Mouse (Mus musculus) small intestine, adult 2 months (tissue): ENCODE results near the gene Luc7l3. TPM values are rescaled to one million over a fixed set of nuclear protein-coding genes. Genes with fewer than 3 reads are reported as not detected.
A peak's percentile ranks its signal among the peaks of the same experiment; 100 is the strongest.
"Not testable (repeated sequence)": the region's sequence is repeated elsewhere in the genome, so short reads cannot be mapped to it uniquely, and the experiment has no call there.

ENCODE experiments used
- H3K27ac ChIP-seq: fragments of 200-500 bp; 2 replicates; pipeline ENCODE4 v1.5.1; 2012; ENCODE audit warnings: low read depth, low read length, control low read depth, inconsistent platforms; ENCODE audit not compliant: insufficient read depth
- H3K27me3 ChIP-seq: fragments of 200-500 bp; 2 replicates; pipeline ENCODE4 v1.6.1; 2012; ENCODE audit warnings: mild to moderate bottlenecking, moderate library complexity, low read length, inconsistent platforms; ENCODE audit not compliant: control insufficient read depth, insufficient read depth
- H3K36me3 ChIP-seq: fragments of 200-500 bp; 2 replicates; pipeline ENCODE4 v1.6.1; 2012; ENCODE audit warnings: mild to moderate bottlenecking, low read length, control low read depth, inconsistent platforms; ENCODE audit not compliant: control insufficient read depth, insufficient read depth
- H3K4me1 ChIP-seq: fragments of 200-500 bp; 2 replicates; pipeline ENCODE4 v1.6.1; 2012; ENCODE audit warnings: low read length, inconsistent platforms, mixed read lengths; ENCODE audit not compliant: control insufficient read depth, insufficient read depth, insufficient read length
- H3K4me3 ChIP-seq: fragments of 200-500 bp; 2 replicates; pipeline ENCODE4 v1.5.1; 2012; ENCODE audit warnings: low read depth, mild to moderate bottlenecking, control low read depth, inconsistent platforms, low read length, moderate library complexity
- CTCF ChIP-seq: fragments of 200-500 bp; IDR thresholded peaks from 2 replicates; pipeline ENCODE4 v1.5.1; 2012; ENCODE audit warnings: low read depth, mild to moderate bottlenecking, control low read depth, inconsistent platforms, low read length, moderate library complexity, mixed read lengths; ENCODE audit not compliant: insufficient replicate concordance, insufficient read length; ENCODE audit errors: extremely low read depth
- POLR2A ChIP-seq: fragments of 200-500 bp; IDR thresholded peaks from 2 replicates; pipeline ENCODE4 v1.6.1; 2012; ENCODE audit warnings: low read depth, mild to moderate bottlenecking, control low read depth, inconsistent platforms, low read length, moderate library complexity
- WGBS: fragments of 180-500 bp; shearing (Covaris S2); methylation state at CpG from one replicate; pipeline ENCODE4 v1.1.7; 2018; 5-methylcytosine and 5-hydroxymethylcytosine counted together
- polyA plus RNA-seq: library from polyadenylated mRNA; depleted of rRNA; stranded (reverse); fragments of >200 nt; gene quantifications from 2 replicates; pipeline ENCODE4 v1.2.3, GENCODE M21; 2012

The Luc7l3 gene
- polyA plus RNA-seq, 1 experiment: 1.4 TPM

GRCm38 (mm10) chr11:94271015-94271414 is 50.8 kb downstream of the Luc7l3 start:
- Histone ChIP-seq H3K27me3 (no peaks in the 10 kb centered on the region), H3K4me3 (no peak overlapping the region), H3K4me1 (peaks cover 17% of the 10 kb centered on the region; the same call in 1 of the 2 replicates), H3K36me3 (no peaks in the 10 kb centered on the region), H3K27ac (no peak overlapping the region)
- no peak for TF ChIP-seq POLR2A
- no peak for TF ChIP-seq CTCF
- 88% methylated on average over 2 of the region's 2 CpGs for WGBS

- no peak overlapping the region for H3K27ac ChIP-seq
- H3K4me1 ChIP-seq: peaks cover 15% of the 10 kb centered on the region; the same call in 1 of the 2 replicates
- H3K4me3 ChIP-seq: no peak overlapping the region
- no peaks in the 10 kb centered on the region for H3K36me3 ChIP-seq
- no peak for TF ChIP-seq POLR2A
- no peak for TF ChIP-seq CTCF
- 91% methylated on average over 7 of the region's 7 CpGs for WGBS
- no peaks in the 10 kb centered on the region for H3K27me3 ChIP-seq
These were observed 51.9 kb downstream of the Luc7l3 start for GRCm38 (mm10) chr11:94269906-94270305.

GRCm38 (mm10) chr11:94268761-94269160 is 53.0 kb downstream of the Luc7l3 start:
- Histone ChIP-seq H3K36me3 (no peaks in the 10 kb centered on the region), H3K4me1 (peaks cover 9% of the 10 kb centered on the region; the same call in 1 of the 2 replicates), H3K27me3 (no peaks in the 10 kb centered on the region), H3K4me3 (no peak overlapping the region), H3K27ac (no peak overlapping the region)
- TF ChIP-seq CTCF (no peak), POLR2A (no peak)

- H3K4me3 ChIP-seq, H3K27ac ChIP-seq, H3K27me3 ChIP-seq, H3K36me3 ChIP-seq, H3K4me1 ChIP-seq: not testable (repeated sequence)
- 77% methylated on average over 3 of the region's 3 CpGs for WGBS
These were observed 55.6 kb downstream of the Luc7l3 start for GRCm38 (mm10) chr11:94266155-94266554.

GRCm38 (mm10) chr11:94265134-94265785 is 56.5 kb downstream of the Luc7l3 start:
- Histone ChIP-seq H3K4me1 (no peaks in the 10 kb centered on the region), H3K36me3 (no peaks in the 10 kb centered on the region), H3K27ac (no peak overlapping the region), H3K27me3 (no peaks in the 10 kb centered on the region), H3K4me3 (peak overlapping the region; percentile 25; the same call in 1 of the 2 replicates)
- TF ChIP-seq CTCF: peak; percentile 50; the same call in 1 of the 2 replicates
- no peak for TF ChIP-seq POLR2A
- WGBS: 5% methylated on average over 18 of the region's 18 CpGs

- 75% methylated on average over 6 of the region's 6 CpGs for WGBS
These were observed 60.0 kb downstream of the Luc7l3 start for GRCm38 (mm10) chr11:94261585-94262370.

GRCm38 (mm10) chr11:94259814-94260213 is 62.0 kb downstream of the Luc7l3 start:
- 71% methylated on average over 4 of the region's 4 CpGs for WGBS
- no peaks in the 10 kb centered on the region for H3K36me3 ChIP-seq
- H3K27me3 ChIP-seq: no peaks in the 10 kb centered on the region
- no peak overlapping the region for H3K27ac ChIP-seq
- peaks cover 6% of the 10 kb centered on the region; the same call in 1 of the 2 replicates for H3K4me1 ChIP-seq
- TF ChIP-seq POLR2A (no peak), CTCF (no peak)
- H3K4me3 ChIP-seq: no peak overlapping the region

More at GRCm38 (mm10) chr11:94261585-94262370, 60.0 kb downstream of the Luc7l3 start:
- Histone ChIP-seq H3K27me3 (no peaks in the 10 kb centered on the region), H3K27ac (no peak overlapping the region), H3K4me3 (no peak overlapping the region), H3K4me1 (peaks cover 6% of the 10 kb centered on the region; the same call in 1 of the 2 replicates), H3K36me3 (no peaks in the 10 kb centered on the region)
- TF ChIP-seq CTCF: no peak
- TF ChIP-seq POLR2A: no peak
